Mouse (Mus musculus) adrenal gland, adult 18-20 months (tissue): Measurements from ENCODE around the gene Zkscan16. TPM values are rescaled to one million over a fixed set of nuclear protein-coding genes. Genes with fewer than 3 reads are reported as not detected.

Source experiments
- DNase-seq, 2 experiments: peaks; one replicate each; pipeline ENCODE4 v3.0.0; 2021 to 2022; ENCODE audit warnings: low spot score in 2 of 2
- long read RNA-seq, 2 experiments: library from polyadenylated mRNA; stranded (forward); transcript quantifications; one replicate each; pipeline ENCODE4 v2.0.0; 2021
- total RNA-seq, 2 experiments: library from RNA; stranded (reverse); gene quantifications; 1 replicate in 1 of 2; 2 replicates in 1 of 2; pipeline ENCODE4 v1.2.3; 2021

Gene Zkscan16
- total RNA-seq: 1 to 10 TPM; 2.6 to 3.7 TPM
- long read RNA-seq, experiment 1: 0 reads
- long read RNA-seq, experiment 2, partial matches to known transcripts: 0 of 1 reads
- long read RNA-seq, experiment 2, other reads (novel, unspliced or antisense): 1 of 1 reads

DNA sequence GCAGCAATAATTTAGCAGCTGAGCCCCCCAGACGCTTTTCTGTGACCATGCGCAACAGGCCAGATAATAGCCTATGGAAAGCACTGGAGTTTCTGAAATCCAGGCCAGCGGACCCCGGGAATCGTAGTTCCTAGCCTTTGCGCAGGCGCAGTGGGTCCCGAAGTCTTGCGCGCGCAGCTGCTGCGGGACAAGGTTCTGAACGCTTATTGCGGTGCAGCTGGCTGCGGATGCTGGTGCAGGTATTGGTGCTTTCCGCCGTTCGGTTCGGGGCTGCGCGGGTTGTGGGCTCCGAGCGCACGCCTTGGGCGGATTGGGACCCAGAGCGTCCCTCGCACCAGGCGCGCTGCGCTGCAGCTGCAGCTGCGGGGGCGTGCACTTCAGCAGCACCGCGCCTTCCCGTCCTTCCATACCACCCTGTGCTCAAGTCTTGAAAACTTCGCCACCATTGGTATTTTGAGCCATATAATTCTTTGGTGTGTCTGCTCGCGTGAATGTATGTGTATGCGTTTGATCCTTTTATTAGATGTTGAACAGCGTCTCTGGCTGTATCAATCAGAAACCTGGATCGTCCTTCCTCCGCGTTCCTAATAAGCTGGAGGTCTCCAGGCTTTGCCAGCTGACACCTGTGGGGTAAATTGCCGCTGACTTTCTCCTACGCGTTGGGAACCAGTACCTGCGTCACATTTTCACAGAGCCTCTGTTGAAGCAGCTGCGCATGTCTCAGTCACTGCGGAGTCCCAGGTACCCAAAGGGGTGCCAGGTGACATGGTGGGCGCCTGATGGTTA is at the start of gene Zkscan16:
Gene Zkscan16 (plus strand): TSS at position 209 of the 786 bp plus-strand sequence.
- peak; percentile 70 to 72 for DNase-seq

DNA sequence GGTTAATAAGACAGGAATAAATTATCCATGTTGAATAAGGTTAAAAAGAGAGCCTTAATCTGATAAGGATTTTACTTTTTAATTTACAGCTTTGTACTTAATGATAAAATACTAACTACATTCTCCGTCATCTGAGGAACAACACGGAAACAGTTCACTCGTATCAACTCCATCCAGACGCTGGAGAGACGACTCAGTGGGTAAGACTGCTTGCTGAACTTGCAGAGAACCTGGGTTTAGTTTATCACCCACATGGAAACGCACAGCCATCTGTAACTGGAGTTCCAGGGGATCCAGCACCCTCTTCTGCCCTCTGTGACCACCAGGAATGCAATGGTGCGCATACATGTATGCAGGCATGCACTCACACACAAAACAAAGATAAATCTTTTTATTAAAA is 49.0 kb upstream of the Zkscan16 start:
- no peak for DNase-seq

DNA sequence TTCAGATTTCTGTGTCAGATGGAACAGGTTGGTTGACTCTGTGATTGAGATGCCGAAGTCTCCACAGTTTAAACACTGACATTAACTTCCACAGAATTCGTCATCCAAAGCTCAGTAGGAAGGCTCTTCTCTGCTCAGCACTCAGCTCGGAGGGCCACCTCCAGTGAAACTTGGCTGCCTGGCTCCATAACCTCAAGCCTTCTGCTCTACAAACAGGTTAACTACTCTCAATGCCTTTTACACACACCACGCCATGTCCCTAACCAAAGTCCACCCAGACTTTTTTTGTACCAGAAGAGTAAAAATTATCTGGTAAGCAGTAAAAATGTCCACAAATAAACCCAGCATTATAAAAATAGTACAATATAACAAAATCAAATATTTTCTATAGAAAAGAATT is 46.0 kb upstream of the Zkscan16 start:
- DNase-seq: no peak

DNA sequence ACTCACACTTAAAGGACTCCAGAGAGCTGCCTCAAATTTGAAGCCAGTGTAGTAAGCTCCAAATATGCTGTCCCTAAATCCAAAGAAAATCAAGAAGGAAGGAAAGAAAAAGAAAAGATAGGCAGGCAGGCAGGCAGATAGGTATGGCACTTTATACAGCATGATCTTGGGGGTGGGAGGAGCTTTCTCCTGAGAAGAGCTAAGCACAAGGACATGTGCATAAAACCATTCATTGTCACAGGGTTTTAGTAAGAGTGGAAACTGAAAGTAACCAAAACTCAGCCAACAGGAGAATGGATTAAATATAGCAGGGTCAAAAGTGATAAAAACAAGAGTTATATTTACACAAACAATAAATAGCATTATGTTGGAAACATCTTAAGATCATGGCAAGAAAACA is 45.1 kb upstream of the Zkscan16 start:
- no peak for DNase-seq

DNA sequence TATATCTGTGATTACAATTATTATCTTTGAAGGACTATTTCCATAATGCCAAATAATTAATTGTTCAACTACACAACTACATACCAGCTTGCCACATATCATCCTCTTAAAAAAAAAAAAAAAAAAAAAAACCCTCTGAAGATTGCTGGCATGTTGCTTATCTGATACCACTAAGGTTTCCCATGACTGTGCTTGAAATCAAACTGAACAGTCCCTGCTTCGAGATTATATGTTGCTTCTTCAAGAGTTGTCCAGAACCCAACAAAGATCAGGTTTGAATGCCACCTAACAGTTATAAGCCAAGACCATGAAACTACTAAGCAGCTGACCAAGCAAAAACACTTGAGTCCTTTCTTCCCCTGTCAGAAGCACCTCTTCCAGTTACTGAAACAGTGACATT is 36.0 kb upstream of the Zkscan16 start:
- no peak for DNase-seq

DNA sequence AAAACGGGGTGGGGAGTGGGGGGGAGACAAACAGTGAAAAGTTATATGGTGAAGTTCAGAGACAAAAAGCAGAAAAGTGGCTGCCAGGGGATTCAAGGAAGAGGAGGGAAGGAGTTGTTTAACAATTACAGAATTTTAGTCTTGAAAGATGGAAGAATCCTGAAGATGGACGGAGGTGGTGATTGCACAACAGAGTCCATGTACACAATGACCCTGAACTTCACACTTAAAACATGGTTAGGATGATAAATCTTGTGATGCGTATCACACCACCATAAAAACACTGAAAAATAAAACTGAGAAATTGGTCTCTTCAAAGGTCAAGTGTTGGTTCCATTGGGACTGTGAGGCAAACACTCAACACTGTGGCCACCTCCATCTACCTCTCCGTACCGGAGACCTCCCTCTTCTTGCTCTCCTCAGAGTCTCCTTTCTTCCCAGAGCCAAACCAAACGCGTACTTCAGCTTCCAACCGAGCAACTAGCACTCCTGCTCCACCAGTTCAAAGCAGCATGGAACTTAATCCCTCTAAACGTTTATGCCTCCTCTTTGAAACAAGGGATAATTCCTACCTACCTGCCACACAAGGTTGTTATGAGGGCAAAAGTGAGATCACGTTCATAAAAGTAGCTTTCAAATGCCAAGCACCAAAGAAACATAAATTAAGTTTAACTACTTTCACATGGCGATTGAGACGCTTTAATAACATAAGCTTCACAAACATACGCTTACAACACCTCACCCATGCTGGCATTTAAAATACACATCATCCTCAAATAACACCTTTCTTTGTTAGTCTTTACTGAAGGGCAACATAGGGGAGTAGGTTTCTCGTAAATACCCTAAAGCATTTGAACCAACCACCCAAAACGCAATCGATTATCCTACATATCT is 33.0 kb upstream of the Zkscan16 start:
- DNase-seq: no peak

DNA sequence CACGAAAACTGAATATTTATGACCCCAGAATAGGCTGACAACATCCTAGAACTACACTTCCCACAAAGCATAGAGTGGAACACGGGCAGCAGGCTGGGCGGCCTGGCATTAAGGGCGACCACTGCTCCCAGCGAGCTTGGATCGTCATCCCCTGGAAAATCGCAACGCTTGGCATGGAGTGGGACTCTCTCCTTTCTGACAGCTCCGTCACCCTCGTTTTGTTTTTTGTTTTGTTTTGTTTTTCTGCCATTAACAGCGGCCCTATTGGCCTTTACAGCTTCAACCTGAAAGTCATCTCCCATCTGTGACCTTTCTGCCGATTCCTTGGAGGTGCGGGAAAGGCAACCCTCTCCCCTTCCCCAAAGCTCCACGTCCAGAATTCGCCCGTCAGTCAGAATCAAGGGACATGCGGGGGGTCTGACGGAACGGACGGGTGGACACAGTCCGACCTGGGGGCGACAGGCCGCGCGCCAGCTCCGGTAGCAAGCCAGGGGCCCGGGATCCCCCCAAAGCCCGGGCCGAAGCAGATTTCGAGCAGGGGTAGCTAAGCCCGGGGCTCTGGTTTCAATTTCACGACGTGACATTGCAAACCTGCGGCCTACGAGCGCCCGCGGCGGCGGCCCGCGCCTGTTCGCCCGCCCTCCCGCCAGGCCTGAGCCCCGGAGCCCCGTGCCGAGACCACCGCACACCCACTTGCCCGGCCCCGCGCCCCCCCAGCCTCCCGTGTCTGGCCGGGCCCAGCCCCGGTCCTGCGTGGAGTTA is 32.2 kb upstream of the Zkscan16 start:
- peak; percentile 63 to 67 for DNase-seq

DNA sequence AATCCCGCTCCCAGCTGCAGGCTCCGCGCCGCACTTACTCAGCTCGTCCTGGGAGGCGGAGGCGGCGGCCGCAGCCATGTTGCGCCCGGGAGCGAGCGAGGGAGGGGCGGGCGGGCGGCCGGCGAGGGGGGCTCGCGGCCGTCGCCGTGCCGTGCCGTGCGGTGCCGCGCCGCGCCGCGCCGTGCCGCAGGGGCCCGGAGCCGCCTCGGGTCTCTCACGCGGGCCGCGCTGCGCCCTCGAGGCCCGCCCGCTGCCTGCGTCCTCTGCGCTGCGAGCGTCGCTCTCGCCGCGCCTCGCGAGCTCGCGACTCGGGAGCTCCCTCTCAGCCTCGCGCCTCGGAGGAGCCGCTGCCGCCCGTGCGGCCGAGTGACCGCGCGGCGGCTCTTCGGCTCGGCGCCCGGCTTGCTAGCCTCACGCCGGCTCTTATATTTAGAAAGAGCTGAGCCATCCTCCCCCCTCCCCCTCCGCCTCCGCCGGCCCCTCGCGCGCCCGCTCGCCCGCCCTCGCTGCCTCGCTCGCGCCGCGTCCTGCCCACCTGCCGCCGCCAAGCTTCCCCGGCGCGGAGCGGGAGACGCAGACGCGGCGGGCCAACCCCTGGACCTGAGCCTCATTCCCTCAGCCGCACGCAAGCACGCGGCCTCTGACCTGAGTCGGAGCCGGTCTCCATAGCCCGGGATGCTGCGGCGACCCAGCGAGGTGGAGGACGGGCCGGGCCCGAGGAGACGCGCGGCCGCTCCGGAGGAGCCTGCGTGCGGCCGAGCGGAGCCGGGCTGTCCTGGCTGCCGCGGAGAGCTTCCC is 31.4 kb upstream of the Zkscan16 start:
- peak; percentile 65 to 69 for DNase-seq

DNA sequence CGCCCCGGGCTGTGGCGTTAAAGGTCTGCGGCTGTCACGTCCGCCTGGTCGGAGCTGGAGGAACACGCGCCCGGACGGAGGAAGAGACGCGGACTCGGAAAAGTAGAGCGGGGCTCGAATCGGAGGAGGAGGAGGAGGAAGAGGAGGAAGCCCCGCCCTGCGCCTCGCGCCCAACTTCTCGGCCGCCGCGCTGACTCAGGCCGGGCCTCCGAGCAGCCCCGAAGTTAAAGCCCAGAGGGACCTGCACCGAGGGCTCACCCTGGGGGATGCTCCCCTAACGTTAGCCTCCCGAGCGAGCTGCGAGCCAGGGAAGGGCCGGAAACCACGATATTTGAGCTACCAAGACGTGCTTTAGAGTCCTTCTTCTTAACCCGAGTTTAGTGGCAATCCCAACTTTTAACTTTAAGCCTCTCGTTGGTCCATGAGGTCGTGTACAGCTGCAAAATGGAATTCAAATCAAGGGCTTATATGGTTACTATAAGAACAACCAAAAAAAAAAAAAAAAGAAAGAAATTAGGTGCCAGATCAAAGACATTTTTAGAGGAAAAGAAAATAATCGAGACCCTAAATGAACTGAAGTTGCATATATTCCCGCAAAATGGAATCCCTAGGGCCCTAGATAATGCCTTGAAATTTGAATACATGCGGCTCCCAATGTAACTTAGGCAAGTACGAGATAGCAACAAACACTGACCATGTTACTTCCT is 30.6 kb upstream of the Zkscan16 start, which contains the start of gene Ecpas:
Gene Ecpas (minus strand): TSS at position 121 of the 707 bp plus-strand sequence.
- peak; percentile 83 to 88 for DNase-seq

DNA sequence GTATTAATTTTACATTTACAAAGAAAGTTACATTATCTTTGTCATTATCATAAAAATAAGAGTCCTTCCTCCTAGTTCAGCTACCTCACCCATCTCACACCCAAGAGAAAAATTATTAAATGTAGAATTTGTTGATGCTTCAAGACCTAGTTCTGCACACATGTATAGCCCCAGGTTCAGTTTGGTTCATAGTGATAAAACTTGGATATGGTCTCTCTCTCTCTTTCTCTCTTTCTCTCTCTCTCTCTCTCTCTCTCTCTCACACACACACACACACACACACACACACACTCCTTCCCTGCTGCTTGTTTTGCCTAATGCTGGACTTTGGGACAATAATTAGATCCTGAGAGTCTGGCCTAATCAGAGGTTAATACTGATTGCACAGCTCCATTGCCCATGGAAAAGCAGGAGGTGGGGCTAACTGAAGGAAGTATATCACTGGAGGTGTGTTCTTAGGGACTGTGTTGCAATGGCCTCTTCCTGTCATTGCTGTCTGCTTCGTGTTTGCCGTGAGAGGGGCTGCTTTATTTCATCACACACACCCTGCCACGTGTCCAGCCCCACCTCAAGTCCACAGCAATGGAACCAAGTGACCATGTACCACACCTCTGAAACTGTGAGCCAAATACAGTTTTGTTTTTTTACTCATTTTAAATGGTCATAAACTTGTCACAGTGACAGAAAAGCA is 29.9 kb upstream of the Zkscan16 start:
- peak in 1 of 2 experiments; percentile 28 for DNase-seq

DNA sequence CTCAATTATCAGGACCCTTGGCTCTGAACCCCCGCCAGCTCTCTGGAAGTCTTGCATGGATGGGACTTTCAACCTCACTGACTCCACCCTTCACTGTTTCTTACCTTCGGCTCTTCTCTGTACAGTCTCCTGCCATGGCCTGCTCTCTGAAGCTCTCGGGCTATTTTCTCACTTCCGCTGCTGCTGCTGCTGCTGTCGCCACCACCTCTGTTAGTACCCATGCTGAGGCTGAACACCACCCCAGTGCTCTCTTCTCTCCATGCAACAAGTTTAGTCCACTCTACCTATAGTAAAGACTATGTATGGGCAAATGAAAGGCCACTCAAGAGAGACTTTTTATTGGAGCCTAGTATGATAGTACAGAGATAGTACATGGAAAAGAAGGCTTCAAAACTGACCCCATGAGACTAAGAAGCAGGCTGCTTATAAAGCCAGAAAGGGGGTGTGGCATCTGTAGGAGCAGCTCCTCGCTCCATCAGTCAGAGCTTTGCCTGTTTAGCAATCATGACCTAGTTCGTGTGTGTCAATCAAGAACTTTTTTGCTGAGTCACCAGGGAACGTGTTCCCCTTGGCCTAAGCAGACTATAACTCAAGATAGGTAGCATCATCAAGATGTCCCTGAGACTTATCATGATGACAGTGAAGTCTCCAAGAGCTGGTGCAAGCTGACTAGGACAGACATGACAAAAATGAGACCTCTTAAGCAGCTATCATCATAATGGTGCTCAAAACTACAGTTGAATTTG is 28.2 kb upstream of the Zkscan16 start:
- DNase-seq: no peak

DNA sequence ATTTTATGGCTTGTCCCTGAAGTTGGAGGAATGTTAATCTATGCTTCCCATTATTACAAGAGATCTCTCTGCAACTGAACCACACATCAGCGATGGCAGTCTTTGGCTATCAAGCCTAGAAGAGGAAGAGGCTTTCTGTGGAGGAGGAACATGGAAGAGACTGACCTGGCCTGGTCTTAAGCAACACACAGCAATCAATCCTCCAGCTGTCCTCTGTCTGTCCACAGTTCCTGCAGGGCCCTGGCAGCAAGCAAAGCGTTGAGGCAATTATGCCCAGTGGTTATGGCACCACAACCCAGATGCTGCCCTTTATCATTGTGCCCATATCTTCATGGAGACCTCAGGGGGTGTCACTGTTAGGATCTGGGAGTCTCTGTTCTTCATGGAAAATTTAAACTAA is 19.5 kb upstream of the Zkscan16 start:
- DNase-seq: no peak

DNA sequence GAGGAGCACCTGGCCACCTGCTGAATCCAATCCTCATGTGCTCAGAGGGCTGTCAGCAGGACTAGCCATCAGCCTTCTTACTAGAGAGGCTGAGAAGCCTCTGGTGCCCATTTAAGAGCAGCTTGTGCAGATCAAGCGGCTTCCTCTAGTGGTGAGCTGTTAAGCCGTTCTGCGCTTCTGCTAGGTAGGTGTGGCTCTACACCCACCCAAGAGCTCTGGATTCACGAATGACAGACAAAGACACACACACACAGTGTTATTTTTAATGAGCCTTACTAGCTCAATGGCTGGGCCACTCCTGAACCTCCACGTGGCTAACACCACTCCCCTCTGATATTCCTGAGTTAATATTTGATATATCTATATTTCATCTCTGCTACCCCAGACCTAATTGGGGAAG is 17.8 kb upstream of the Zkscan16 start:
- no peak for DNase-seq

DNA sequence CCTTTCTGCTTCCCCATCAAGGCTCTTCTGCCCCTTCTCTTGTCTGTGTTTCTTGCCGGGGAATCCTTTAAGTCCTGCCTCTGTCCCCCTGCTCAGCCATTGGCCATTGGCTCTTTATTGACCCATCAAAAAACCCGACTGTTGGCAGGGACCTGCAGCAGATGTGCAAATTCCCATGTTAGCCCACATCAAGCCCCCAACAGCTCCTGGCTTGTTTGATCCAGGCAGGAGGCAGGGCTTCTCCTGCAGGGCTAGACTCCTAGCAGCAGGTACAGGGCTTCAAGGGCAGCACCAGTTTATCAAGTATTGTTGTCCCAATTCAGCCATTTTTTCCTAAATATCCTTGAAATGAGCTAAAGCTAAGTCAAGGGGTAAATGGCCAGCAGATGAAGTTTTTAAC is 17.3 kb upstream of the Zkscan16 start:
- DNase-seq: no peak

DNA sequence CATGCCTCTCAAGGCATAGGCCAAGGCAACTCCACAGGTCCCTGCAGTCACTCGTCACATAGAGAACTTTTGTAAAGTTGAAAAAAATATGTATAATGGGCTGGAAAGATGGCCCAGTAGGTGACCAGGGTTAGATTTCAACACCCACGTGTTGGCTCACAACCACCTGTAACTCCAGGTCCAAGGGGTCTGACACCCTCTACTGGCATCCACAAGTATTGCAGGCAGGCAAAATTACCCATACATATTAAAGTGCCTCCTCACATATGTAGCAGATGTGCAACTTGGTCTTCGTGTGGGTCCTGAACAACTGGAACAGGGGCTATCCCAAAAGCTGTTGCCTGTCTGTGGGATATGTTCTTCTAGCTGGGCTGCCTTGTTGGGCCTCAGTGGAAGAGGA is 15.8 kb upstream of the Zkscan16 start:
- no peak for DNase-seq

DNA sequence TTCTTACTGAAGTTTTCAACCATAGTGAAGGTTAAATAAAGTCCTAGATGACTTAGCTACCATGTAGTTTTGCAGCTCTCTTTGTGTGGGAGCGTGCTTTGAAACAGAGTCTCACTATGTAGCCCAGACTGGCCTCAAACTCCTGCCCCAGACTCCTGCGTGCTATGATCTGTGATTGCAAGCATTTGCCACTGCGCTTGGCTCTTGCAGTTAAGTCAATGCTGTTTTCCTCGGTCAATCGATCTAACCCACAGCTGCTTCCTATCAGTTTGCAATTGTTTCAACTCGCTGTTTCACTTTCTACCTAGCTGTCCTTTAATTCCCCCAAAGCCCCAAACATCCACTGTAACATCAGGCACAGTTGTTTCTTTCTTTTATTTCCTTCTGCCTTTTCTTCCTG is 10.9 kb upstream of the Zkscan16 start:
- no peak for DNase-seq

DNA sequence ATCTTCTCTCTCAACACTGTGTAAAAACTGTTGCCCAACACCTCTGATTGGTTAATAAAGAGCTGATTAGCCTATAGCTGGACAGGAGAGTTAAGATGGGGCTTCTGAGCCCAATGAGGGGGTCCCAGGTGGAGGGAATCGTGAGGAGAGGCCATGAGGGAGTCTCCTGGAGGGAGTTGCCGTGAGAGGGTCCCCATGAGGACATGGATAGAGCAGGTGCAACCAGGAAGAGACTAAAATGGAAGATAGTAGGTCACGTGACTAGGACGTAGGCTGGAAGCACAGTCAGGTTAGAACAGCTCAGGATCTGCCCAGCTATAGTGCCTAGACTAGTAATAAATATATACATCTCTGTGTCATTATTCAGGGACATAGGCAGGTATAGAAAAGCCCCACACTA is 9.1 kb upstream of the Zkscan16 start:
- DNase-seq: no peak

DNA sequence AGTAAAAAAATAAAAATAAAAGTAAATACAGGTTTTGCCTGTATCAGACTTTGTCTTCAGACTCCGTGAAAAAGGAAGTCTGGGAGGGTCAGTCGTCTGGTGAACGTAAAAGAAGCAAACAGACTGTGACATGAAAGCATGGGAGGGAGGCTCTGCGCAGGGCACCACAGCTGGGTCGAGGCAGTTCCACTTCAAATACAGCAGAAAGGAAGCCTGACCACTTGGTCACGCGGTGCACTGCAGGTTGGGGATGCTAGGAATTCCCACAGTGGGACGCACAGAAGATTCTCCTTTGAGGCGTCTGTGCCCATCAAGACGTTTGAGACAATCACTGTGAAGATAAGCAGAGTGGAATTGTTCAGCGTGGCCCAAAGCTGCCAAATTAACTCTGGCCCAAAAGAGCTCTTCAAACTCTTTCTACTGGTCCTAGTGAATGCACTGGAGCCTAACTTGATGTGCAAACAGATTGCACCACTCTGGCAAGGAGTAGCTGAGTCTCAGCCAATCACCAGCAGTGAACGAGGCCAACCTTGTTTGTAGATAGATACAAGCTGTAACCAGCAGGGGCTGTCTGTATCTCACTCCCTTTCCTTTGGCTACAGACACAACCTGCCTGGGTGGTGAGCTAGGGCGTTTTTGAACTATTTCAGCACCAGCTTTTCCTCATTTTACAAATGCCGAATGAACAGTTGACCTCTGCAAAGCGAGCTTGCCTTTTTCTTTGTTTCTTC is 8.5 kb upstream of the Zkscan16 start:
- DNase-seq: no peak
